Mouse (Mus musculus): ENCODE data around the gene Poc1b. TPM values are rescaled to one million over a fixed set of nuclear protein-coding genes. Genes with fewer than 3 reads are reported as not detected.
A peak's percentile ranks its signal among the peaks of the same experiment; 100 is the strongest.

The Poc1b gene
- total and polyA plus RNA-seq, 2 experiments: 1.7 to 1.8 TPM

DNA sequence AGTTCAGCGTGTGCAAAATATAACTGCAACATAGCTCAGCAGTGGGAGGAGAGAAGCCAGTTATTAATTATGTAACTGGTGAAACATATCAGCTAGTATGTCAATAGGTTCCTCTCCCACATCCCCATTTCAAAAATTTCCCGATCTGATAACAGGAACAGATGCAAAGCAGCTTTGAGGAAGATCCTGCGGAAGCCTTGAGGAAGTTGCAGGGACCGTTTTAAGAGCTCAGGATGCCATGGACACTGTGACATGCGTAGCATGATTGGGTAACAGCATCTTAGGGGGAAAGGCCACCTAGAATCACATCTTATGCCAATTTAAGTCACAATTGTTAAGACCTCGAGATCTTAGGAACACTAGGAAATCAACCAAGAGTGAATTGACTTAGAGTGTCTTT is 16.9 kb upstream of the Poc1b start:
- WGBS: 74% methylated on average over 6 of the region's 6 CpGs
- no peak for DNase-seq (ENCODE audit: extremely low read depth, low read depth, low spot score)
- Histone ChIP-seq H3K27me3 (ENCODE audit: control insufficient read depth, insufficient read depth, low read length) (no peaks in the 10 kb centered on the region), H3K9ac (ENCODE audit: low read depth, low read length) (no peak overlapping the region), H3K36me3 (ENCODE audit: control insufficient read depth, insufficient read depth, low read length) (no peaks in the 10 kb centered on the region), H3K79me2 (ENCODE audit: control insufficient read depth, insufficient read depth, low read length) (no peaks in the 10 kb centered on the region), H3K4me1 (ENCODE audit: control insufficient read depth, insufficient read depth, low read length) (no peaks in the 10 kb centered on the region), H3K27ac (replicated peaks; ENCODE audit: insufficient read depth, low read depth, low read length) (no peak overlapping the region), H3K4me3 (ENCODE audit: insufficient read depth, low read depth, low read length) (no peak overlapping the region)
- no peak for TF ChIP-seq CTCF (IDR thresholded peaks at IDR 0.05; ENCODE audit: low read depth, low read length)
- TF ChIP-seq POLR2A (IDR thresholded peaks at IDR 0.05; ENCODE audit: extremely low read depth, insufficient read depth, low read length): no peak

- no peak for DNase-seq (ENCODE audit: extremely low read depth, low read depth, low spot score)
- Histone ChIP-seq H3K27ac (replicated peaks; ENCODE audit: insufficient read depth, low read depth, low read length) (no peak overlapping the region), H3K79me2 (ENCODE audit: control insufficient read depth, insufficient read depth, low read length) (no peaks in the 10 kb centered on the region), H3K9ac (ENCODE audit: low read depth, low read length) (no peak overlapping the region), H3K27me3 (ENCODE audit: control insufficient read depth, insufficient read depth, low read length) (no peaks in the 10 kb centered on the region), H3K4me1 (ENCODE audit: control insufficient read depth, insufficient read depth, low read length) (no peaks in the 10 kb centered on the region), H3K36me3 (ENCODE audit: control insufficient read depth, insufficient read depth, low read length) (no peaks in the 10 kb centered on the region), H3K4me3 (ENCODE audit: insufficient read depth, low read depth, low read length) (no peak overlapping the region)
- WGBS: 68% methylated on average over 2 of the region's 2 CpGs
- TF ChIP-seq CTCF (IDR thresholded peaks at IDR 0.05; ENCODE audit: low read depth, low read length) (no peak), POLR2A (IDR thresholded peaks at IDR 0.05; ENCODE audit: extremely low read depth, insufficient read depth, low read length) (no peak)
Measured at GRCm38 (mm10) chr10:99093364-99093763, 13.5 kb upstream of the Poc1b start.

DNA sequence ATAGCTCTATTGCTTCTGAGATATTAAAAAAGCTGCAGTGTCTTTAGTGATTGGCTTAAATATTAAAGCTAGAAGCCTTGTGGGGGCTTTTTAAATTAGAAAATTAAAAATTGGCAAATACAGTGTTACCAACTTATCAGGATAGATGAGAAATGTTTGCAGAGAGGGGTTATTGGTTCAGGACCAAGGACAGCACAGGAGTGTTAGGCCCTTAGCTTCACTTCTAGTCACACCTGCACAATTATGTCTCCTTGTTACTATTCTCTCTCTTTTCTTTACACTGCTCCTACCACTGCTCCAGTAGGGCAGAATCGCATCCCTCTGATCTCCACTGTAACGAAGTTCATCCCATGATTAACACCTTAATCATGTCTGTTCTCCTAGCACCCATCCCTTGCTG is 11.7 kb upstream of the Poc1b start:
- TF ChIP-seq POLR2A (IDR thresholded peaks at IDR 0.05; ENCODE audit: extremely low read depth, insufficient read depth, low read length) (no peak), CTCF (IDR thresholded peaks at IDR 0.05; ENCODE audit: low read depth, low read length) (no peak)
- WGBS: 70% methylated on average over 2 of the region's 2 CpGs
- no peak for DNase-seq (ENCODE audit: extremely low read depth, low read depth, low spot score)
- no peaks in the 10 kb centered on the region for H3K36me3 ChIP-seq (ENCODE audit: control insufficient read depth, insufficient read depth, low read length)
- no peaks in the 10 kb centered on the region for H3K4me1 ChIP-seq (ENCODE audit: control insufficient read depth, insufficient read depth, low read length)
- no peak overlapping the region for H3K9ac ChIP-seq (ENCODE audit: low read depth, low read length)
- no peaks in the 10 kb centered on the region for H3K27me3 ChIP-seq (ENCODE audit: control insufficient read depth, insufficient read depth, low read length)
- H3K27ac ChIP-seq (replicated peaks; ENCODE audit: insufficient read depth, low read depth, low read length): no peak overlapping the region
- no peak overlapping the region for H3K4me3 ChIP-seq (ENCODE audit: insufficient read depth, low read depth, low read length)
- no peaks in the 10 kb centered on the region for H3K79me2 ChIP-seq (ENCODE audit: control insufficient read depth, insufficient read depth, low read length)

- Histone ChIP-seq H3K4me1 (ENCODE audit: control insufficient read depth, insufficient read depth, low read length) (no peaks in the 10 kb centered on the region), H3K4me3 (ENCODE audit: insufficient read depth, low read depth, low read length) (no peak overlapping the region), H3K27ac (replicated peaks; ENCODE audit: insufficient read depth, low read depth, low read length) (no peak overlapping the region), H3K27me3 (ENCODE audit: control insufficient read depth, insufficient read depth, low read length) (no peaks in the 10 kb centered on the region), H3K36me3 (ENCODE audit: control insufficient read depth, insufficient read depth, low read length) (no peaks in the 10 kb centered on the region), H3K79me2 (ENCODE audit: control insufficient read depth, insufficient read depth, low read length) (no peaks in the 10 kb centered on the region), H3K9ac (ENCODE audit: low read depth, low read length) (no peak overlapping the region)
- peak; percentile 55 for TF ChIP-seq CTCF (IDR thresholded peaks at IDR 0.05; ENCODE audit: low read depth, low read length)
- TF ChIP-seq POLR2A (IDR thresholded peaks at IDR 0.05; ENCODE audit: extremely low read depth, insufficient read depth, low read length): no peak
- 64% methylated on average over 10 of the region's 10 CpGs for WGBS
- DNase-seq (ENCODE audit: extremely low read depth, low read depth, low spot score): peak; percentile 46
Measured at GRCm38 (mm10) chr10:99097374-99097773, 9.5 kb upstream of the Poc1b start.

DNA sequence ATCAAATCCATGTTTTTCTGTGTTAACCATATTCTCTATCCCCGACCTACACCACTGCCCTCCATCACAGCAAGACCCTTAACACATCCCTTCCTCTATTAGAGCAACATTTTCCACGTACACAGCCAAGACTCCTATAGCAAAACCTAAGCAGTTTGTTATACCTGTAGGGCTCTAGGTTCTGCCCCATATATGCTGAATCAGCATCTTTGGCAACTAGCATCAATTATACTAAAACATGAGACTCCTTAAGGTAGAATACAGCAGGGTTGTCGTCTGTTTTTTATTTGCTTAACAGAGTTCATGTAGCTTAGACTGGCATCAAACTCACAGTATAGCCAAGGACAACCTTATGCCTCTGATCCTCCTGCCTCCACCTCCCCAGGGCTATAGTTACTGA is 1.3 kb upstream of the Poc1b start:
- no peak for DNase-seq (ENCODE audit: extremely low read depth, low read depth, low spot score)
- H3K27me3 ChIP-seq (ENCODE audit: control insufficient read depth, insufficient read depth, low read length): no peaks in the 10 kb centered on the region
- H3K4me1 ChIP-seq (ENCODE audit: control insufficient read depth, insufficient read depth, low read length): peaks cover 5% of the 10 kb centered on the region; the same call in 1 of the 2 replicates
- no peak overlapping the region for H3K27ac ChIP-seq (replicated peaks; ENCODE audit: insufficient read depth, low read depth, low read length)
- H3K4me3 ChIP-seq (ENCODE audit: insufficient read depth, low read depth, low read length): no peak overlapping the region
- peaks cover 15% of the 10 kb centered on the region; the same call in 1 of the 2 replicates for H3K79me2 ChIP-seq (ENCODE audit: control insufficient read depth, insufficient read depth, low read length)
- no peaks in the 10 kb centered on the region for H3K36me3 ChIP-seq (ENCODE audit: control insufficient read depth, insufficient read depth, low read length)
- no peak overlapping the region for H3K9ac ChIP-seq (ENCODE audit: low read depth, low read length)
- TF ChIP-seq POLR2A (IDR thresholded peaks at IDR 0.05; ENCODE audit: extremely low read depth, insufficient read depth, low read length): no peak
- 84% methylated on average over 3 of the region's 3 CpGs for WGBS

- Histone ChIP-seq H3K36me3 (ENCODE audit: control insufficient read depth, insufficient read depth, low read length) (no peaks in the 10 kb centered on the region), H3K27ac (replicated peaks; ENCODE audit: insufficient read depth, low read depth, low read length) (no peak overlapping the region), H3K4me1 (ENCODE audit: control insufficient read depth, insufficient read depth, low read length) (peaks cover 8% of the 10 kb centered on the region; the same call in 1 of the 2 replicates), H3K79me2 (ENCODE audit: control insufficient read depth, insufficient read depth, low read length) (peaks cover 15% of the 10 kb centered on the region; the same call in 1 of the 2 replicates), H3K27me3 (ENCODE audit: control insufficient read depth, insufficient read depth, low read length) (no peaks in the 10 kb centered on the region), H3K9ac (ENCODE audit: low read depth, low read length) (peak overlapping the region; percentile 79; the same call in 1 of the 2 replicates), H3K4me3 (ENCODE audit: insufficient read depth, low read depth, low read length) (peak overlapping the region; percentile 86)
- no peak for DNase-seq (ENCODE audit: extremely low read depth, low read depth, low spot score)
- 30% methylated on average over 8 of the region's 8 CpGs for WGBS
- TF ChIP-seq CTCF (IDR thresholded peaks at IDR 0.05; ENCODE audit: low read depth, low read length) (no peak), POLR2A (IDR thresholded peaks at IDR 0.05; ENCODE audit: extremely low read depth, insufficient read depth, low read length) (no peak)
Measured at GRCm38 (mm10) chr10:99106311-99106702, 529 bp upstream of the Poc1b start.
